Mouse (Mus musculus) liver, embryonic 15.5 days (tissue): ENCODE measurements at regions not wholly inside any gene's neighbourhood (a gene's known extent, or its start where the extent isn't known, plus 50 kb on each side); places are given as distances from the start of the nearest gene placed in this dataset.

ENCODE experiments used
- ATAC-seq: fragments of 200-750 bp; cut with Nextera tagmentation; 2 replicates; pipeline ENCODE4 v1.8.0; 2017; ENCODE audit warnings: moderate number of reproducible peaks, mild to moderate bottlenecking, moderate library complexity; ENCODE audit not compliant: insufficient read depth
- H3K27ac ChIP-seq: fragments of 300-500 bp; sonication (generic); replicated peaks from 2 replicates; pipeline ENCODE4 v1.5.1; 2015; ENCODE audit warnings: mild to moderate bottlenecking, inconsistent platforms
- H3K27me3 ChIP-seq: fragments of 300-500 bp; sonication (generic); 2 replicates; pipeline ENCODE4 v1.6.1; 2015; ENCODE audit warnings: mild to moderate bottlenecking, inconsistent platforms
- H3K36me3 ChIP-seq: fragments of 300-500 bp; sonication (generic); replicated peaks from 2 replicates; pipeline ENCODE4 v1.6.1; 2015; ENCODE audit warnings: moderate library complexity, mild to moderate bottlenecking, inconsistent platforms
- H3K4me1 ChIP-seq: fragments of 300-500 bp; sonication (generic); replicated peaks from 2 replicates; pipeline ENCODE4 v1.6.1; 2015; ENCODE audit warnings: inconsistent platforms
- H3K4me2 ChIP-seq: fragments of 300-500 bp; sonication (generic); 2 replicates; pipeline ENCODE4 v1.6.1; 2015; ENCODE audit warnings: moderate library complexity, mild to moderate bottlenecking, inconsistent platforms
- H3K4me3 ChIP-seq: fragments of 300-500 bp; sonication (generic); replicated peaks from 2 replicates; pipeline ENCODE4 v1.5.1; 2015; ENCODE audit warnings: mild to moderate bottlenecking, inconsistent platforms
- H3K9ac ChIP-seq: fragments of 300-500 bp; sonication (generic); 2 replicates; pipeline ENCODE4 v1.6.1; 2015; ENCODE audit warnings: moderate library complexity, mild to moderate bottlenecking, inconsistent platforms
- H3K9me3 ChIP-seq: fragments of 300-500 bp; sonication (generic); replicated peaks from 2 replicates; pipeline ENCODE4 v1.6.1; 2016; ENCODE audit warnings: inconsistent platforms
- WGBS: fragments of 180-500 bp; shearing (Covaris S2); methylation state at CpG from one replicate; pipeline ENCODE4 v1.1.7; 2015; ENCODE audit warnings: mixed read lengths; ENCODE audit not compliant: insufficient replicate concordance; 5-methylcytosine and 5-hydroxymethylcytosine counted together

DNA sequence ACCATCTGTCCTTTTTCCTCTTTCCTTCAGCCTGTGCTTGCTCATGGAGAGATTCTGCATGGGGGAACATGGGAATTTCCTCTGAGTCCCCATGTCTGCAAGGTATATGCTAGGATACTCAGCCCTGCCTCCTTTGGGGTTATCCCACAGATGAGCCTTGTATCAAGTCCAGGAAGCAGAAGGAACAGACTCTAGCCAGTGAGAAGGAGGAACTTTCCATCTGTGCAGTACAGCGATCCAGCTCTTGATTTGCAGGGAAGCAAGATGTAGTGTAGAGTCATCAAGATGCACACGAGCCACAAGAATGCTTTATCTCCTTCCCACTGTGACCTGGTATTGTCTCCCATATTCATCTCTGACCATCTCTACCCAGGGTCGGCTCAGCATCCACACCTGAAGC is 84.5 kb downstream of the Gadd45g start:
- Histone ChIP-seq H3K9ac (no peak overlapping the region), H3K36me3 (no peaks in the 10 kb centered on the region), H3K4me1 (peaks cover 6% of the 10 kb centered on the region; the same call in 1 of the 2 replicates), H3K27me3 (peaks cover 29% of the 10 kb centered on the region), H3K27ac (no peak overlapping the region), H3K4me3 (no peak overlapping the region), H3K9me3 (no peaks in the 10 kb centered on the region), H3K4me2 (no peak overlapping the region)
- ATAC-seq: no peak
- WGBS: 52% methylated on average over 3 of the region's 3 CpGs

DNA sequence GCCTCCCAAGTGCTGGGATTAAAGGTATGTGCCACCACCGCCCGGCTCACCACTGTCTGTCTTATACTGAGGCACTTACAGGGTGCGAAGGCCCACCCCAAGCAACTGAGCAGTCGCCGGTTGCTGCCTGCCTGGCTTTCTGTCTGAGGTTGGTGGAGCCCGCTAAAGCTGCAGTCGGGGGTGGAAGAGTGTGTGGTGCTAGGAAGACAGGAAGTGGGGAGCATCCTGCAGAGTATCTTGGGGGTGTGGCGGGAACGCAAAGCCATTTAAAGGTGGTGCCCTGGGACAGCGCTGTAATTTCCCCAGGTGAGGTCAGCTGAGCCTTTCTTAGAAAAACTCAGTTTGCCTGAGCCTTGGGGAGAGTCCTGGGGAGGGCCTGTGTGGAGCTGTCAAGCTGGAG is 89.3 kb downstream of the Gadd45g start:
- Histone ChIP-seq H3K27me3 (peaks cover 20% of the 10 kb centered on the region), H3K9ac (no peak overlapping the region), H3K9me3 (no peaks in the 10 kb centered on the region), H3K36me3 (no peaks in the 10 kb centered on the region), H3K4me1 (peaks cover 10% of the 10 kb centered on the region), H3K27ac (no peak overlapping the region), H3K4me2 (no peak overlapping the region), H3K4me3 (no peak overlapping the region)
- 68% methylated on average over 10 of the region's 10 CpGs for WGBS
- ATAC-seq: no peak

DNA sequence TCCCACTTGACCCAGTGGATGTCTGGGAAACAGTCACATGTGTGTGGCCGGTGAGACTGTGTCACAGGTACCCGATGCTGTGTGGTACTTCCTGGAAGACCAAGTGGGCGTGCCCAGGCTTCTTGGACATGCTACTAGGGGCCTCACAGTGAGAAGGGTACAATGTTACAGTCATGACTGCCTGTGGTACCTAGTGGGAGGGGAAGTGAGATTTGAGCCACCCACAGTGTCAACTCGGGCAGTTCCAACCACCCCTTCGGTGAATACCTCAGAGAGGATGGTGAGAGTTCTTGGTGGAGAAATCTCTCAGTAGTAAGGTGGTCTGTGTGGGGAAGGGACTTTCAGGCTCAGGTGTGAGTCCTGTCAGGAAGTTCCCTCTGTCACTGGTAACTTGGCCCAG is 90.0 kb downstream of the Gadd45g start:
- WGBS: 65% methylated on average over 5 of the region's 5 CpGs
- peaks cover 14% of the 10 kb centered on the region for H3K27me3 ChIP-seq
- no peaks in the 10 kb centered on the region for H3K36me3 ChIP-seq
- no peak for ATAC-seq
- no peak overlapping the region for H3K9ac ChIP-seq
- peaks cover 10% of the 10 kb centered on the region for H3K4me1 ChIP-seq
- H3K27ac ChIP-seq: no peak overlapping the region
- H3K9me3 ChIP-seq: no peaks in the 10 kb centered on the region
- H3K4me2 ChIP-seq: no peak overlapping the region
- no peak overlapping the region for H3K4me3 ChIP-seq

DNA sequence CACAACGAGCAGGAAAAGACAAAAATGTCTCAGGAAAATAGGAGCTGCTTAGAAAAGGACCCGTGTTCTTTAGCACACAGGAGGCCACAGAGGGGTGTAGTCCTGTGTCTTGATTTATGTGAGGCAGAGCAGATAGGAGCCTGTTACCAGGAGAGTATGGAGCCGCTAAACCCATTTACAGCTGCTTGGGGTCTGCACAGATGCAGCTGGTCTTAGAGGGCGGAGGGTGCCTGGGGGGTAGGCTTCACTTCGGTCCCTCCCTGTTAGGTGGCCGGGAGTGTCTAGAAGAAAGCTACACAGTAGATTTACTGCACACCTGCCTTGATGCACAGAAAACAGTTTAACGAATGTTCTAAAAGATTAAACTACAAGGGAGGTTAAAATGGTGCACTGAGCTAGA is 91.4 kb downstream of the Gadd45g start:
- no peak for ATAC-seq
- Histone ChIP-seq H3K27me3 (peaks cover 8% of the 10 kb centered on the region; the same call in 1 of the 2 replicates), H3K27ac (no peak overlapping the region), H3K9ac (no peak overlapping the region), H3K4me2 (no peak overlapping the region), H3K36me3 (no peaks in the 10 kb centered on the region), H3K9me3 (no peaks in the 10 kb centered on the region), H3K4me3 (no peak overlapping the region), H3K4me1 (peaks cover 10% of the 10 kb centered on the region)
- 51% methylated on average over 7 of the region's 7 CpGs for WGBS

DNA sequence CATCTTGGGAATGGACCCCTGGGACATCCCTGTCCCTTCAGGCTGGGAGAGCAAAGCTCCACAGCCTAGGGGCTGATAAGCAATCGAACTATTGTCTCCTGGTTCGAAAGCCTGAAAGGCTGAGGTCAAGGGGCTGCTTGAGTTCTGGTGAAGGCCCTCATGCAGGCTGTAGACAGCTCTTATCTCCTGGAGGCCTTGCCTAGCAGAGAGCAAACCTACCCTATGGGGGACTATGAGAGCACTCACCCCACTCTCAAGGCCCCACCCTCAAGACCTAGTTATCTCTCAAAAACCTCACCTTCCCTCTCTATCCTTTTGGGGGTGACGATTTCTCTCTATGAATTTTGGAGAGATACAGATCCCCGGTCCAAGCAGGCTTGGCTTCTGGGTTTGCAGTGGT is 92.8 kb downstream of the Gadd45g start:
- H3K4me3 ChIP-seq: no peak overlapping the region
- no peak overlapping the region for H3K27ac ChIP-seq
- H3K4me1 ChIP-seq: peaks cover 10% of the 10 kb centered on the region
- no peaks in the 10 kb centered on the region for H3K36me3 ChIP-seq
- H3K9ac ChIP-seq: no peak overlapping the region
- H3K27me3 ChIP-seq: peaks cover 5% of the 10 kb centered on the region; the same call in 1 of the 2 replicates
- WGBS: 21% methylated on average over 4 of the region's 4 CpGs
- no peak overlapping the region for H3K4me2 ChIP-seq
- H3K9me3 ChIP-seq: no peaks in the 10 kb centered on the region
- peak; percentile 56 for ATAC-seq

DNA sequence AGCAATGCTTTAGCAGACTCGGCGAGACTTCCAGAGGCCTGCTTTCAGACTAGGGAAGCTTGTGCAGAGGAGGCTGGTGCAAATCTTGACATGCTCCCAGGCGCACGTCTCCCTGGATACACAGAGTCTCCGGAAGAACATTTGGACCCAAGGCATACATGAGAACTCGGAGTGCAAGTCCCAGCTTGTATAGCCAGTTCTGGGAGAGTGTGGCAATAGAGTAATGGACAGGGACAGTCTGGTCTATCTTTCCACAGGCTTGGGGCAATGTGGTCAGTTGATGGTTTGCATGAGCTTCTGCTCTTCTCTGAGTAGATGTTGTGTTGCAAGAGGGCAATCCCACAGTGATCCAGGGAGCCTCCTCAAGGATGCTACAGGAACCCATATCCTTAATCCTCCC is 93.2 kb downstream of the Gadd45g start:
- Histone ChIP-seq H3K4me3 (no peak overlapping the region), H3K9ac (no peak overlapping the region), H3K9me3 (no peaks in the 10 kb centered on the region), H3K4me1 (peaks cover 10% of the 10 kb centered on the region), H3K27me3 (peaks cover 5% of the 10 kb centered on the region; the same call in 1 of the 2 replicates), H3K36me3 (no peaks in the 10 kb centered on the region), H3K27ac (no peak overlapping the region), H3K4me2 (no peak overlapping the region)
- 73% methylated on average over 6 of the region's 6 CpGs for WGBS
- no peak for ATAC-seq

DNA sequence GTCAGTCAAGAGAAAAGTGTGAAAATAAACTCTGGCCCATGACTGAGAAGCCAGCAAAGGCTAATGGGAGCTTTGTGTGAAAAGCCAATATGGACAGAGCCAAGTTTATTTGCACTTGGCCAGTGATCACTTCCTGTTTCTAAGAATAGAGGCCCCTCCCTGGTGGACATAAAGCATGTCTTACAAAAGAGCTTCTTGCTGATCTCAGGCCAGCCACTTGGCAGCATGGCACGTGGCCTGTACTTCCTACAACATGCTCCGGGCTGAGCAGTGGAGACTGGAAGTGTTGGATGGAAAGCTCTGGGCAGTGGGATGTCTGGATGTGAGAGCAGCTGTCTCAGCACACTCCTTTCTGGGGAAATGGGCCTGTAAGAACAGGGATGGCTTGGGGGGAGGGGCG is 99.7 kb downstream of the Gadd45g start:
- H3K9me3 ChIP-seq: no peaks in the 10 kb centered on the region
- H3K4me2 ChIP-seq: no peak overlapping the region
- H3K9ac ChIP-seq: no peak overlapping the region
- H3K27ac ChIP-seq: no peak overlapping the region
- no peaks in the 10 kb centered on the region for H3K36me3 ChIP-seq
- no peak overlapping the region for H3K4me3 ChIP-seq
- no peak for ATAC-seq
- 33% methylated on average over 3 of the region's 3 CpGs for WGBS
- peaks cover 9% of the 10 kb centered on the region; the same call in 1 of the 2 replicates for H3K4me1 ChIP-seq
- no peaks in the 10 kb centered on the region for H3K27me3 ChIP-seq

DNA sequence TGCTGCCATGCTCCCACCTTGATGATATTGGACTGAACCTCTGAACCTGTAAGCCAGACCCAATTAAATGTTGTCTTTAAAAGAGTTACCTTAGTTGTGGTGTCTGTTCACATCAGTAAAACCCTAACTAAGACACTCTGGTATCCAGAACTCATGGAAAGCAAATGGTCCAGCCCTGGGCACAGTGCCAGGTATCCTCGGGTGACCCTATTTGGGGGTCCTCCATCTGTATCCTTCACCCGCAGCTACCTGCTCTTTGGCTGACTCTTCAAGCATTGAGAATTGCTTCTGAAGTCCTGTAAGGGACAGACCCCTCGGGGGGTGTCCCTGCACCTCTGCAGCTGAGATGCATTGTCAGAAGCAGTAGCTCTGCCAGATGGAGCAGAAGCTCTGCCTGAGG is 102.4 kb downstream of the Gadd45g start:
- Histone ChIP-seq H3K36me3 (no peaks in the 10 kb centered on the region), H3K4me3 (no peak overlapping the region), H3K27ac (no peak overlapping the region), H3K4me2 (no peak overlapping the region), H3K9ac (no peak overlapping the region), H3K4me1 (peaks cover 9% of the 10 kb centered on the region; the same call in 1 of the 2 replicates), H3K27me3 (no peaks in the 10 kb centered on the region; the same call in none of the 2 replicates), H3K9me3 (no peaks in the 10 kb centered on the region)
- WGBS: 67% methylated on average over 3 of the region's 3 CpGs
- ATAC-seq: no peak

DNA sequence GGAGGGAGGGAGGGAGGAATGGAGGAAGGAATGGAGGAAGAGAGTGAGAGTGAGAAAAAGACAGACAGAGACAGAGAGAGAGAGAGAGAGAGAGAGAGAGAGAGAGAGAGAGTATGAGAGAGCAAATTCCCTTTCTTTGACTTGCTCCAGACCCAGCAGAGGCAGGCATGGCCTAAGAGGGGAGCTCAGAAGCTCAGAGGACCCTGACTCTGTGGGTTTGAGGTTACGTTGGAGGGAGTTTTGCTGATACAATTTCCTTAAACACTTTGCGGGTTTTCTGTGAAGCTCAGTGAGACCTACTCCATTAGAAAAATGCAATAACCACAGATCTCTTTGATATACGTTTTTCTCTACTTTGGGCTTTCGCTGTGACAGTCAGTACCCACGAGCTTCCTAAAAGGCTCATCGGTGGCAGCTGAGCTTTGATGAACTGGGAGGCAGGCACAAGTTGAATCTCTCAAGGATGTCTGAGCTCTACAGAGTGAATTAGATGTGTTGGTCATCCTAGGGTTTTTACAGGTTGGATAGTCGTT is 105.1 kb downstream of the Gadd45g start:
- no peak for ATAC-seq
- Histone ChIP-seq H3K9ac (no peak overlapping the region), H3K4me1 (peaks cover 7% of the 10 kb centered on the region; the same call in 1 of the 2 replicates), H3K27ac (no peak overlapping the region), H3K27me3 (peaks cover 2% of the 10 kb centered on the region), H3K36me3 (no peaks in the 10 kb centered on the region), H3K9me3 (no peaks in the 10 kb centered on the region), H3K4me3 (no peak overlapping the region), H3K4me2 (no peak overlapping the region)
- WGBS: 28% methylated on average over 7 of the region's 7 CpGs

DNA sequence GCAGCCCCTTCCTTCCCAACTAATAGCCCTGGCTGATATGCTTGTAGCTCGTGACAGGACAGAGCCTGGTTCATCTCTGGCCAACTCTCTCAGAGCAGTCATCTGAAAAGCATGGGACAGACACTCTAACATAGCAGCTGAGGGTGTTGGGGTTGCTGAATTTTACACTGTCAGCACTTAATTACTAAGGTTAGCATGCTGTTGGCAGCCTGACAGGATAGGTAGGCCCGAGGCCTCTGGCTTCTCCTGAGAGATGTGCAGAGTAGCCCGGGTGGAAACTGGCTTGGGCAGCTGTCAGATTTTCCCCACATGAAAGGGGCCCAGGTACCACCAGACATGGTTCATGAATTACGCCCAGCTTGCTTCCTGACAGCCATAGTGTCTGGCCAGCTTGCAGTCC is 106.6 kb downstream of the Gadd45g start:
- Histone ChIP-seq H3K27ac (no peak overlapping the region), H3K4me3 (no peak overlapping the region), H3K9me3 (no peaks in the 10 kb centered on the region), H3K36me3 (no peaks in the 10 kb centered on the region), H3K4me1 (peaks cover 6% of the 10 kb centered on the region; the same call in 1 of the 2 replicates), H3K4me2 (no peak overlapping the region), H3K9ac (no peak overlapping the region), H3K27me3 (peaks cover 2% of the 10 kb centered on the region)
- WGBS: 45% methylated on average over 4 of the region's 4 CpGs
- no peak for ATAC-seq

DNA sequence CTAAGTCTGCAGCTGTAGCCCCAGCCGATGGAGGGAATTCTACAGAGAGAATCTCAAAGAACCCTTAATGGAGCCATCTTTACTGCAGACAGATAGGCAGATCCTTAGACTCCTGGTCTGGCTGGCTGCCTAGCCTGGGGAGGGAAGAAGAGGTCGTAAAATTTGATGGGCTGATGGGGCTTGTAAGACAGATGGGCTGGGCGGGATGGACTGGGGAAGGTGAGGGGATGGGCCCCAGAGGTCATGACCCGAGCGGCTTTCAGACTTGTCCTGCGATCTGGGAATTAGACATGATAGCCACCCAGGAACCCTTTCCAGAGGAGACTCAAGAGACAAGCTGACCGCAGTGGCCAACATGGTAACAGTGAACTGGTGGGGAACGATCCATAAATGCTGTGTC is 107.1 kb downstream of the Gadd45g start:
- H3K4me2 ChIP-seq: no peak overlapping the region
- H3K27me3 ChIP-seq: peaks cover 2% of the 10 kb centered on the region
- H3K4me1 ChIP-seq: peaks cover 6% of the 10 kb centered on the region; the same call in 1 of the 2 replicates
- H3K27ac ChIP-seq: no peak overlapping the region
- no peak overlapping the region for H3K4me3 ChIP-seq
- 67% methylated on average over 8 of the region's 8 CpGs for WGBS
- ATAC-seq: no peak
- no peak overlapping the region for H3K9ac ChIP-seq
- no peaks in the 10 kb centered on the region for H3K9me3 ChIP-seq
- H3K36me3 ChIP-seq: no peaks in the 10 kb centered on the region

DNA sequence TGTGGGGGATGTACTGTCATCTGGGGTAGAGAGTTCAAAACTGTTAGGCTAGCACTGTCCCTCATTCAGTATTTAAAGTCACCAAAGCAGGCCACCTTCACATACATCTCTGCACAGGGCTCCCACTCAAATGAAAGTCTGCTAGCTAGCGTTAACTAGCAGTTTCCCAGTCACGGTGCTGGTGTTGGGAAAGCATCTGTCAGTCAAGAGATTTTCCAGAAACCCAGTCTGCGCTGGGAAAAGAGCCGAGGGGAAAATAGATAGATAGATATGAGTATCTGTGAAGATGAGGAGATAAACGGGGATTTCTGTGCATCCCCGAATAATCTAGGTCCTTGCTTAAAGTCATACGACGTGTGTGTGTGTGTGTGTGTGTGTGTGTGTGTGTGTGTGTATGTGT is 110.6 kb downstream of the Gadd45g start:
- 72% methylated on average over 8 of the region's 8 CpGs for WGBS
- Histone ChIP-seq H3K36me3 (no peaks in the 10 kb centered on the region), H3K9ac (no peak overlapping the region), H3K4me3 (no peak overlapping the region), H3K27me3 (peaks cover 2% of the 10 kb centered on the region), H3K4me1 (peaks cover 6% of the 10 kb centered on the region; the same call in 1 of the 2 replicates), H3K27ac (no peak overlapping the region), H3K9me3 (no peaks in the 10 kb centered on the region), H3K4me2 (no peak overlapping the region)
- no peak for ATAC-seq
